Mouse (Mus musculus) large intestine, adult 2 months (tissue): ENCODE data around the gene Pla2g1b. TPM values are rescaled to one million over a fixed set of nuclear protein-coding genes. Genes with fewer than 3 reads are reported as not detected.
"Not testable (repeated sequence)": the region's sequence is repeated elsewhere in the genome, so short reads cannot be mapped to it uniquely, and the experiment has no call there.

Source experiments
- DNase-seq: peaks from one replicate; pipeline ENCODE4 v3.0.0-alpha.2; 2012; ENCODE audit warnings: low read depth, low spot score
- WGBS: fragments of 180-500 bp; shearing (Covaris S2); methylation state at CpG from one replicate; pipeline ENCODE4 v1.1.7; 2018; 5-methylcytosine and 5-hydroxymethylcytosine counted together
- polyA plus RNA-seq: library from polyadenylated mRNA; depleted of rRNA; stranded (reverse); fragments of >200 nt; gene quantifications from 2 replicates; pipeline ENCODE4 v1.2.3, GENCODE M21; 2012

The Pla2g1b gene
- polyA plus RNA-seq, 1 experiment: 7.7 TPM

GRCm38 (mm10) chr5:115482390-115483265 lies 16.6 kb downstream of the Pla2g1b start:
- DNase-seq: no peak
- WGBS: 78% methylated on average over 38 of the region's 38 CpGs

GRCm38 (mm10) chr5:115483385-115483784 lies 17.3 kb downstream of the Pla2g1b start:
- 64% methylated on average over 6 of the region's 6 CpGs for WGBS
- no peak for DNase-seq

GRCm38 (mm10) chr5:115483947-115484920 lies 18.2 kb downstream of the Pla2g1b start, which contains the start of gene Sirt4:
Gene Sirt4, minus strand, starts transcription at chr5:115484725.
- WGBS: 3% methylated on average over 30 of the region's 30 CpGs
- peak; percentile 96 for DNase-seq

DNA sequence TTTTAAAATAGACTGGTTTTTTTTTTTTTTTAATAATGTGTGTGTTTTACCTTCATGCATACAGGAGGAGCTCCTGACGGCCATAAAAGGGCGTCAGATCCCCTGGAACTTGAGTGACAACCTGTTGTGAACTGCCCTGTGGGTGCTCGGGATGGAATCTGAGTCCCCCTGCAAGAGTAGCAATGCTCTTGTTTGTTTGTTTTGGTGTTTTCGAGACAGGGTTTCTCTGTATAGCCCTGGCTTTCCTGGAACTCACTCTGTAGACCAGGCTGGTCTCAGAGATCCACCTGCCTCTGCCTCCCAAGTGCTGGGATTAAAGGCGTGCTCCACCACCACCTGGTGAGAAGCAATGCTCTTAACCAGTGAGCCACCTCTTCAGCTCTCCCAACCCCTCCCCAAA lies 18.9 kb downstream of the Pla2g1b start:
- 57% methylated on average over 5 of the region's 5 CpGs for WGBS

GRCm38 (mm10) chr5:115485489-115486205 lies 19.6 kb downstream of the Pla2g1b start:
- WGBS: 39% methylated on average over 18 of the region's 18 CpGs

More for the DNA sequence above, 18.9 kb downstream of the Pla2g1b start:
- DNase-seq: no peak

DNA sequence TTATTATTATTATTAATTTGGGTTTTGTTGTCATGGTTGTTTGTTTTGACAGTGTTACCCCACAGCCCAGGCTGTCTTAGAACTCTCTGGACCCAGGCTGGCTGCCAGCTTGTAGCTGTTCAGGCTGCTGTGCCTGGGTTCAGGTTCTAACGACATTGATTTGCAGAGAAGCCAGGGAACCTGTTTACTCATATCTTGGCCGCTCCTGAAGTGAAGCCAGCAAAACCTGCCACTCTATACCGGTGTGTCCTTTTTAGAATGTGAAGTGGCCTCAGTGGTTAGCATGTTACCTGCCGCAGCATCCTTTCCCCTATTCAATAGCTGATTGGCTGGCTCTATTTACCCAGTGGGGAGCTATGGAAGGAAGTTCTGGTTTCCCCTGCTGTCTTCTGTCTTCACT lies 20.7 kb downstream of the Pla2g1b start:
- WGBS: 34% methylated on average over 4 of the region's 4 CpGs

More at GRCm38 (mm10) chr5:115485489-115486205, 19.6 kb downstream of the Pla2g1b start:
- DNase-seq: no peak

GRCm38 (mm10) chr5:115487353-115487752 lies 21.3 kb downstream of the Pla2g1b start:
- WGBS: 79% methylated on average over 8 of the region's 8 CpGs

More for the DNA sequence above, 20.7 kb downstream of the Pla2g1b start:
- DNase-seq: no peak

DNA sequence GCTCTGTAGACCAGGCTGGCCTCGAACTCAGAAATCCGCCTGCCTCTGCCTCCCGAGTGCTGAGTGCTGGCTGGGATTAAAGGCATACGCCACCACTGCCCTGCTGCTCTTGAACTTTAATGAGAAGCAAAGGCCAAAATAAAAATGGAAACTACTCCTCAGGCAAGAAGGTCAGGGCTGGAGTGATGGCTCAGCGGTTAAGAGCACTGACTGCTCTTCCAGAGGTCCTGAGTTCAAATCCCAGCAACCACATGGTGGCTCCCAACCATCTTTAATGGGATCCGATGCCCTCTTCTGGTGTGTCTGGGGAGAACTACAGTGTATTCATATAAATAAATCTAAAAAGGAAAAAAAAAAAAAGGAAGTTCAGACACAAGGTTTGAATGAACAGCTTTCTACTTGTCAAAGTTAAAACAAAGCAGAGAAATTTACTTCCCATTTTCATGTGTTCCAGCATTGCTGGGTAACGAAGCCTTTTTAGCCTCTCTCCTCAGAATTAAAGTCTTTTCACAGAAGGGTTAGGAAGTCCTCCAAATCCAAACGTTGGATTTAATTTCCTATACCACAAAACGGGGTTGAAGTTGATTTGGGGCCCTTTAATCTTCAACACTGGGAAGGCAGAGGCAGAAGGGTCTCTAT lies 22.0 kb downstream of the Pla2g1b start:
- no peak for DNase-seq
- 79% methylated on average over 9 of the region's 9 CpGs for WGBS

More at GRCm38 (mm10) chr5:115487353-115487752, 21.3 kb downstream of the Pla2g1b start:
- DNase-seq: no peak

GRCm38 (mm10) chr5:115488841-115489698 lies 23.0 kb downstream of the Pla2g1b start:
- DNase-seq: no peak
- WGBS: under 1% methylated on average over 39 of the region's 39 CpGs

DNA sequence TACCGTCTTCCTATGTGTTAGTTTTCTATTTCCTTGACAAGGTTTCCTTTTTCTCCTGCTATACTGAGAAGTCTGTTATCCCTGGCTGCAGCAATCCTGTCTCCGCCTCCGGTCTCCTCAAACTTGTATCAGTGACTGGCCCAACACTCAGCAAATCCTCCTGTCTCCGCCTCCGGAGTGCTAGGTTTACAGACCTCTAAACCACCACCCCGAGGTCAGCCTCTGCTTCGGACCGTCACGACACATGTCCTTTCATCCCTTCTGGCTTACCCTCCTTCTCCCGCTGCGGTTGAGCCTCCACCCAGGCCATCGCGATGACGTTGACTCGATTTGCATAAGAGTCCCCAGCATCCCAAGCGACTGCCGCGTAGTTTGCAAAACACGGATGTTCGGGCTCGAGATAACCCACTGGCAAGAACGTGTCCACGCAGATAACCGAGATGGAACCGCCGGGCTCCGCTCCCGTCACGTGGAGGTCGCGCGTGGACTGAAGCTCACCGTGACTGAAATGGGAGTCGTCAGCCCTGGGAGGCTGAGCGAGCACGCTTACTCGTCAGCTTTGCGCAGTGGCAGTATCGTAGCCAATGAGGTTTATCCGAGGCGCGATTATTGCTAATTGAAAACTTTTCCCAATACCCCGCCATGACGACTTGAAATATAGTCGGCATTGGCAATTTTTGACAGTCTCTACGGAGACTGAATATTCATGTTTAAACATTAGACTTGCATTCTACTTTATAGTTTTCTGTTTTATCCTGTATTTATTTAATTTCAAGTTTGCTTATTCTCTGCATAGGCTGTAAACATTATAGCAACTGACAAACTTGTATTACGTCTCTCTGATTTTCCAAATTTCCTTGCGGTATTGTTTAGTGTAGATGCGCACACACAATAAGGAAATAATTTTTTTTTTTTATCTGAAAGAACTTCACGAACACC lies 23.9 kb downstream of the Pla2g1b start:
- under 1% methylated on average over 50 of the region's 50 CpGs for WGBS
- DNase-seq: peak; percentile 78

- WGBS: 4% methylated on average over 8 of the region's 8 CpGs
These were observed 24.6 kb downstream of the Pla2g1b start for GRCm38 (mm10) chr5:115490638-115491000.

DNA sequence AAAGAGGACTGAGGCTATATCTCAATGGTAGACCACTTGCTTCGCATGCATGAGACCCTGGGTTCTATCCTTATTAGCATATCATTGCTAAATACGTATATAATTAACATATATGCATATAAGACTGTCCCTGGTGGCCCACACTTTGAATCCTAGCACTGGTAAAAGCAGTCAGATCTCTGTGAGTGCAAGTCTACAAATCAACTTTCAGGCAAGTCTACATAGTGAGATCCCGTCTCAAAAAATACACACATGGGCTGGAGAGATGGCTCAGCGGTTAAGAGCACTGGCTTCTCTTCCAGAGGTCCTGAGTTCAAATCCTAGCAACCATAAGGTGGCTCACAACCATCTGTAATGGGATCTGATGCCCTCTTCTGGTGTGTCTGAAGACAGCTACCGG lies 25.0 kb downstream of the Pla2g1b start:
- 29% methylated on average over 5 of the region's 5 CpGs for WGBS
- DNase-seq: no peak

More at GRCm38 (mm10) chr5:115490638-115491000, 24.6 kb downstream of the Pla2g1b start:
- no peak for DNase-seq

- WGBS: 2% methylated on average over 28 of the region's 28 CpGs
- no peak for DNase-seq
These were observed 25.8 kb downstream of the Pla2g1b start for GRCm38 (mm10) chr5:115491771-115492322.

DNA sequence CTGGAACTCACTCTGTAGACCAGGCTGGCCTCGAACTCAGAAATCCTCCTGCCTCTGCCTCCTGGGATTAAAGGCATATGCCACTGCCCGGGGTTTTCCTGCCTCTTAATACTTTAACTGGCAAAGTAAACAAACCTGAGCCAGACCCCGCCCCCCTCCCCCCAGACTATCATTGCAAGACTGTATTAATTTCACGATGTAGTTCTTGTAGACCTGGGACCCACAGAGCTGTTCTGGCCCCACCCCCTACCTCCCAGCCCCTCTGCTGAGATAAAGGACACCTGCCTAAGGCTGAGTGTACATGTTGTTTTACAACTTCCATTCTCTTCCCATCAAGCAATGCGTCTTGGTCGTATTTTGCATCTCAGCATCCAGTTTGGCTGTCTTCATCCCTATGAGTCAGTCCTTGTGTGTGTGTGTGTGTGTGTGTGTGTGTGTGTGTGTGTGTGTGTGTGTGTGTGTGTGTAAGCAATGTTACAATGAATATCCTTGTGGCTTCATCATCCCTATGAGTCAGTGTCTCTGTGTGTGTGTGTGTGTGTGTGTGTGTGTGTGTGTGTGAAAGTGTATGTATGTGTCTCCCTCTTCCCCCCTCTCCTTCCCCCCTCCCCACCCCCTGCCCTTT lies 26.8 kb downstream of the Pla2g1b start:
- DNase-seq: no peak
- 37% methylated on average over 6 of the region's 6 CpGs for WGBS

GRCm38 (mm10) chr5:115493441-115493840 lies 27.4 kb downstream of the Pla2g1b start:
- 57% methylated on average over 5 of the region's 5 CpGs for WGBS
- no peak for DNase-seq

DNA sequence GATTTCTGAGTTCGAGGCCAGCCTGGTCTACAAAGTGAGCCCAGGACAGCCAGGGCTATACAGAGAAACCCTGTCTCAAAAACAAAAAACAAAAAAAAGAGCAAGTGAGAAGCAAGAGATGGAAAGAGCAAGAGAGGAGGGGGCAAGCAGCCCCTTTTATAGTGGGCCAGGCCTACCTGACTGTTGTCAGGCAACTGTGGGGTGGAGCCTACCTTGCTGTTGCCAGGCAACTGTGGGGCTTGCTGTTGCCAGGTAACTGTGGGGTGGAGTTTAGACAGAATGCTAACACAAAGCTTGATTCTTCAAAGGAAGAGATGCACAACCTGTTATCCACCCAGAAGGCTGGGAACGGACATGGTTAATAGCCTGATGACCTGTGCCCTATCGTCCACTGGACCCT lies 29.6 kb downstream of the Pla2g1b start:
- 85% methylated on average over 3 of the region's 3 CpGs for WGBS
- not testable (repeated sequence) for DNase-seq
